ENCODE assay signal across 12 mouse cellular contexts in genomic region chr15:13068213-13068516, GRCm38 (mm10).
DNase-seq lines count a peak whose midpoint lies in the region; ATAC-seq and TF ChIP-seq lines count a peak whose summit lies in the region.
"Had no signal": no experiment of that assay in that cellular context is flagged by ENCODE, and none has a peak within 500 bp of the region (broad histone marks: within the 10 kb centered on the region; RNA-seq: fewer than 3 reads in every experiment).

No protein-coding gene starts in this region.

- no peak overlapping the region for H3K4me3 ChIP-seq in heart, embryonic 12.5 days
- H3K4me3 ChIP-seq in lung, embryonic 14.5 days (ENCODE audit: low read depth, low read length): no peak overlapping the region
- no peak overlapping the region for H3K4me3 ChIP-seq in hindbrain, embryonic 15.5 days
- H3K4me3 ChIP-seq in neural tube, embryonic 13.5 days: no peak overlapping the region
- H3K4me3 ChIP-seq: liver, embryonic 13.5 days had no signal

- ATAC-seq in heart, embryonic 12.5 days (ENCODE audit: insufficient number of reproducible peaks, low FRiP score): no peak
- no peak for ATAC-seq in lung, embryonic 14.5 days (ENCODE audit: insufficient read depth)
- 0 out of 2 replicates have a peak, but pooled peaks have one; percentile 12 for ATAC-seq in hindbrain, embryonic 15.5 days (ENCODE audit: low FRiP score, low read depth)
- no peak for ATAC-seq in neural tube, embryonic 13.5 days (ENCODE audit: low read depth)
- ATAC-seq in frontal cortex, adult (ENCODE audit: low TSS enrichment): no peak

- H3K4me1 ChIP-seq in heart, embryonic 12.5 days (replicated peaks): peaks cover 18% of the 10 kb centered on the region
- no peaks in the 10 kb centered on the region for H3K4me1 ChIP-seq in lung, embryonic 14.5 days (ENCODE audit: insufficient read depth)
- H3K4me1 ChIP-seq in hindbrain, embryonic 15.5 days (replicated peaks): peaks cover 11% of the 10 kb centered on the region; the same call in 1 of the 2 replicates
- peaks cover 26% of the 10 kb centered on the region for H3K4me1 ChIP-seq in neural tube, embryonic 13.5 days (replicated peaks)
- H3K4me1 ChIP-seq: liver, embryonic 13.5 days had no signal

- no peak for TF ChIP-seq CTCF in lung, embryonic 14.5 days (IDR thresholded peaks at IDR 0.05; ENCODE audit: low read depth)

- DNase-seq in heart, adult 18-20 months: no peak
- DNase-seq in lung, embryonic 14.5 days: no peak
- no peak for DNase-seq in lung, postnatal 10 days
- DNase-seq in spleen, postnatal 36 days (ENCODE audit: low spot score in 2 of 2): no peak
- DNase-seq: adrenal gland, postnatal 25 days; cerebellum, adult 8-10 months; heart, postnatal 14 days; liver, embryonic 13.5 days had no signal

- no peak overlapping the region for H3K27ac ChIP-seq in heart, embryonic 12.5 days (ENCODE audit: poor library complexity, severe bottlenecking)
- no peak overlapping the region for H3K27ac ChIP-seq in lung, embryonic 14.5 days (ENCODE audit: low read depth)
- no peak overlapping the region for H3K27ac ChIP-seq in hindbrain, embryonic 15.5 days (replicated peaks)
- H3K27ac ChIP-seq in neural tube, embryonic 13.5 days (replicated peaks): peak overlapping the region; percentile 33; the same call in 1 of the 2 replicates
- H3K27ac ChIP-seq: liver, embryonic 13.5 days had no signal

- peak overlapping the region; percentile 65; the same call in 1 of the 2 replicates for H3K4me2 ChIP-seq in heart, embryonic 12.5 days
- peak overlapping the region; percentile 36; the same call in 1 of the 2 replicates for H3K4me2 ChIP-seq in lung, embryonic 14.5 days
- peak overlapping the region; percentile 48 for H3K4me2 ChIP-seq in hindbrain, embryonic 15.5 days
- peak overlapping the region; percentile 48 for H3K4me2 ChIP-seq in neural tube, embryonic 13.5 days

- no peaks in the 10 kb centered on the region for H3K36me3 ChIP-seq in heart, embryonic 12.5 days
- H3K36me3 ChIP-seq in lung, embryonic 14.5 days (ENCODE audit: insufficient read depth): no peaks in the 10 kb centered on the region
- H3K36me3 ChIP-seq in hindbrain, embryonic 15.5 days: no peaks in the 10 kb centered on the region
- no peaks in the 10 kb centered on the region for H3K36me3 ChIP-seq in neural tube, embryonic 13.5 days
- H3K36me3 ChIP-seq: liver, embryonic 13.5 days had no signal

- H3K27me3 ChIP-seq in heart, embryonic 12.5 days (replicated peaks): no peaks in the 10 kb centered on the region
- H3K27me3 ChIP-seq in lung, embryonic 14.5 days (ENCODE audit: insufficient read depth, low read length): no peaks in the 10 kb centered on the region
- no peaks in the 10 kb centered on the region for H3K27me3 ChIP-seq in hindbrain, embryonic 15.5 days
- H3K27me3 ChIP-seq in neural tube, embryonic 13.5 days: no peaks in the 10 kb centered on the region
- H3K27me3 ChIP-seq: liver, embryonic 13.5 days had no signal

- no peaks in the 10 kb centered on the region for H3K9me3 ChIP-seq in heart, embryonic 12.5 days (replicated peaks)
- H3K9me3 ChIP-seq in lung, embryonic 14.5 days (ENCODE audit: low read depth, low read length): no peaks in the 10 kb centered on the region
- no peaks in the 10 kb centered on the region for H3K9me3 ChIP-seq in hindbrain, embryonic 15.5 days
- no peaks in the 10 kb centered on the region for H3K9me3 ChIP-seq in neural tube, embryonic 13.5 days
- H3K9me3 ChIP-seq: liver, embryonic 13.5 days had no signal

- no peak overlapping the region for H3K9ac ChIP-seq in heart, embryonic 12.5 days
- H3K9ac ChIP-seq in lung, embryonic 14.5 days: no peak overlapping the region
- H3K9ac ChIP-seq in hindbrain, embryonic 15.5 days: no peak overlapping the region
- H3K9ac ChIP-seq in neural tube, embryonic 13.5 days: no peak overlapping the region
- H3K9ac ChIP-seq: liver, embryonic 13.5 days had no signal
